Mouse (Mus musculus): ENCODE data around the gene Mrps27. TPM values are rescaled to one million over a fixed set of nuclear protein-coding genes. Genes with fewer than 3 reads are reported as not detected.

The Mrps27 gene
- polyA plus RNA-seq (2017; shearing (Covaris generic)), result 12.1 TPM

DNA sequence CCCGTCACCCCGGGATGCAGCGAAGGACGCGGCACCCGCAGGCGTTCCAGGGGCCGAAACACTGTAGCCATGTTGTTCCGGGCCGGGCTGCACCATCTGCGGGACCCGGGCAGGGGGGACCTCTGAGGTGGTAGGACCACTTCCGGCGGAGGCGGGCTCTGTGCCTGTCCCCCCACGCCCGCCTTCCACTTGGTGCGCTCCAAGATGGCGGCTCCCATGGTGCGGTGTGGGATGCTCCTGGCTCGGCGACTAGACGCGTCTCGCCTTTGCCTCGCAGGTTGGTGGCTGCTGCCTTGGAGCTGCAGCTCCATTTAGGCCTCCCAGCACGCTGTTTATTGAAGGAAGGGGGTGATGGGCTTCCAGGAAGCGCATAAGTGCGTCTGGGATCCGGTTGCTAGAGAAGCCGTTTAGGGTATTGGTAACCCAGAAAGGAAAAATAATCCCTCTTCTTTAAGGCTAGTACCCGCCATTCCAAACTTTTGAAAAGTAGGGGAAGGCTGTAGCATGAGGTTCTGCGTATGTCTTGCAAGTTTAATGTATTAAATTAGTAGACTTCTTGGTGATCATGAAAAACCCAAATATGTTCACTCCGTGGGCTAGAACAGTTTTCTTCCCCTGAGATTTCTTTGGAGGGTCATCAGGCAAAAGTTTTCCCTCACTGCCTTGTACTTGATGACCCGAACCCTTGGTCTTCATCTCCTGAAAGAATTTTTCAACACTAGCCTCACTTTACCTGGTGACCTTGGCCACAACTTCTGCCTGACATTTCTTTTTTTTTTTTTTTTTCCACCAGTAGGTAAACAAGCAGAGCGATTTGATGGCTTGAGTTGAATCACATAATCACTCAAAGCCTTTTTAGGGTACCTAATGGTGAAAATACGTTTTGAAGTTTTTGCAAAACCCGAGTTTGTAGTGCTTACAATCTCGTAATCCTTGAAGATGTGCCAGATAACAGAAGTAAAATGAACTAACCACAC is at the start of gene Mrps27, which contains the start of gene Ptcd2:
TSS of gene Mrps27 (plus strand) at position 188 of the 977 bp plus-strand sequence.
TSS of gene Ptcd2 (minus strand) at position 107 of the 977 bp plus-strand sequence.

Other genes starting within 250 kb of the Mrps27 start
- gene Zfp366, start 160.0 kb upstream of the Mrps27 start, polyA plus RNA-seq (2017; shearing (Covaris generic)), result not detected
- 34.7 TPM for gene Ptcd2, start 81 bp upstream of the Mrps27 start, polyA plus RNA-seq (2017; shearing (Covaris generic))
- gene Map1b, start 171.8 kb downstream of the Mrps27 start, polyA plus RNA-seq (2017; shearing (Covaris generic)), result 0.96 TPM

All from effector memory CD4-positive, alpha-beta T cell, adult 7 months (primary cell).